Mouse (Mus musculus): ENCODE results near the gene Zfp316.

DNA sequence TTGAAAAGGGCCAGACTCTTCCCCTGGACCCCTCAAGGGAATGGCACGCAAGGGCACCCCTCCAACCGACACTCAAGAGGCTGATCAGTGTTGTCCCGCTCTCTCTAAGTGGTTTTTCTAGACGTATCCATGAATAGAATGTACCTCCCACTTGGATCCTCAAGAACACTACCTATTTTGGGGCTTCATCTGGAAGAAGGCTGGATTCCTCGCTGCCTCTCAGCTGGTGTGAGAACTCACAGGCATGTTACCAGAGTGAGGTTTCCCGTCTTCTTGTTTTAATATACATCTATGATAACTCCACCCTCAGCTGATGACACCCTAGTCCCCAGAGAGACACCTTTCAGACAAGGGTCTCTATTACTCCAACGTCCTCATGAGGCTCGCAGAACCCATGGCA lies 8.2 kb downstream of the Zfp316 start:
- TF ChIP-seq CTCF (IDR thresholded peaks at IDR 0.05 in 2 of 3, conservative IDR thresholded peaks at IDR 0.05 in 1 of 3; ENCODE audit: control insufficient read depth in 1 of 3, insufficient read depth in 1 of 3, low read depth in 2 of 3, low read length in 3 of 3, poor library complexity in 1 of 3, severe bottlenecking in 1 of 3): no peak
- TF ChIP-seq GATA1 (IDR thresholded peaks at IDR 0.05; ENCODE audit: low read depth, low read length): no peak
- no peak for TF ChIP-seq ZNF384 (IDR thresholded peaks at IDR 0.05; ENCODE audit: low read depth, low read length)
- TF ChIP-seq GABPA (IDR thresholded peaks at IDR 0.05; ENCODE audit: low read depth, low read length): no peak
- TF ChIP-seq CHD1 (IDR thresholded peaks at IDR 0.05; ENCODE audit: low read depth, low read length): no peak
- no peak for TF ChIP-seq ETS1 (IDR thresholded peaks at IDR 0.05; ENCODE audit: low read depth, low read length)
- TF ChIP-seq POLR2A (IDR thresholded peaks at IDR 0.05; ENCODE audit: control insufficient read depth in 1 of 2, insufficient read depth in 1 of 2, low read depth in 1 of 2, low read length in 2 of 2, poor library complexity in 1 of 2): no peak
- no peak for TF ChIP-seq MXI1 (IDR thresholded peaks at IDR 0.05; ENCODE audit: low read depth, low read length)
- TF ChIP-seq RCOR1 (IDR thresholded peaks at IDR 0.05; ENCODE audit: low read depth, low read length): no peak
